Mouse (Mus musculus) megakaryocyte progenitor cell, adult 5-6 weeks (primary cell): ENCODE measurements around the gene Rhbdl3. TPM values are rescaled to one million over a fixed set of nuclear protein-coding genes. Genes with fewer than 3 reads are reported as not detected.
A peak's percentile ranks its signal among the peaks of the same experiment; 100 is the strongest.

ENCODE experiments used
- ATAC-seq: replicated peaks from 2 replicates; pipeline ENCODE4 v1.8.0; 2016; ENCODE audit warnings: mild to moderate bottlenecking, moderate TSS enrichment, inconsistent platforms; ENCODE audit not compliant: poor library complexity
- total RNA-seq, 2 experiments: library from RNA; stranded (forward) in 1 of 2; stranded (reverse) in 1 of 2; fragments of 157-497, 149-512 nt in 1 of 2; fragments of 200-1000 nt in 1 of 2; gene quantifications; 2 replicates each; pipeline versions ENCODE4 v1.2.3 to v1.2.4; 2015 to 2017

Rhbdl3 gene
- total RNA-seq, 2 experiments from 2014 or later = 0.50 to 0.52 TPM

GRCm38 (mm10) chr11:80383019-80383625 lies 82.4 kb downstream of the Rhbdl3 start, which contains the start of gene Zfp207:
Gene Zfp207, plus strand, starts transcription at chr11:80383279.
- ATAC-seq = peak; percentile 88

DNA sequence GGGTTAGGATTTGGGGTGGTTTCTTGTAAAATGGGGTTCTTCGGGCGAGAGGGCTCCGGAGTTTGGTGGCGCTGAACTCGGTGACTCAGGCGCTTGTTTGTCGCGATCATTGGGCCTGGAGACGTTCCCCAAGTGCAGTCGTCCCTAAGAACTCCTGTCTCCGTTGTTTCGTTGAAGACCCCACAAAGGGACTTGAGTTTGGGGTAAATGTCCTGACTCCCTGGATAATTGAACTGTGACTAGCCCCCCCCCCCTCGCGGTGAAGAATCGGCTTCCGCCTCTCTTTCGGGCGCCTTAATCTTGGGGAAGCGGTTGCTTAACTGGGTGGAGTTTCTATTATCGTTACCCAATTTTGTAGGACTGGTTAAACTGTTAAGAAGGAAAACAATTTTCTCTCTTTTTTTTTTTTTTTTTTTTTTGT lies 82.9 kb downstream of the Rhbdl3 start:
- ATAC-seq = peak; percentile 59

GRCm38 (mm10) chr11:80384461-80384860 lies 83.7 kb downstream of the Rhbdl3 start:
- no peak for ATAC-seq

- no peak for ATAC-seq
Measured at GRCm38 (mm10) chr11:80385055-80385454, 84.3 kb downstream of the Rhbdl3 start.

- ATAC-seq = no peak
Measured at GRCm38 (mm10) chr11:80386790-80387189, 86.1 kb downstream of the Rhbdl3 start.

DNA sequence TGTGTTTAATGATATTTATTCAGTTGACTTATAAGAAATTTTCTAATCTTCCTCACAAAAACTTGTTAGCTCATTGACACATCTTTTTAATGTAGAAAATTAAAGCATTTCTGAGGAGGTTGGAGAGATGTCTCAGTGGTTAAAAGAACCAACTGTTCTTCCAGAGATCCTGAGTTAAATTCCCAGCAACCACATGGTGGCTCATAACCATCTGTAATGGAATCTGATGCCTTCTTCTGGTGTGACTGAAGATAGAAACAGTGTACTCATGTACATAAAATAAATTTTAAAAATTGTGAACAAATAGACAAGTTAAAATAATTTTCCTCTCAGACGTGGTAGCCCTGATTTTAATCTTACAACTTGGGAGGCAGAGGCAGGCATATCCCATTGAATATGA lies 89.2 kb downstream of the Rhbdl3 start:
- no peak for ATAC-seq

- peak; percentile 23; the same call in 1 of the 2 replicates for ATAC-seq
Measured at GRCm38 (mm10) chr11:80391407-80392120, 90.9 kb downstream of the Rhbdl3 start.

DNA sequence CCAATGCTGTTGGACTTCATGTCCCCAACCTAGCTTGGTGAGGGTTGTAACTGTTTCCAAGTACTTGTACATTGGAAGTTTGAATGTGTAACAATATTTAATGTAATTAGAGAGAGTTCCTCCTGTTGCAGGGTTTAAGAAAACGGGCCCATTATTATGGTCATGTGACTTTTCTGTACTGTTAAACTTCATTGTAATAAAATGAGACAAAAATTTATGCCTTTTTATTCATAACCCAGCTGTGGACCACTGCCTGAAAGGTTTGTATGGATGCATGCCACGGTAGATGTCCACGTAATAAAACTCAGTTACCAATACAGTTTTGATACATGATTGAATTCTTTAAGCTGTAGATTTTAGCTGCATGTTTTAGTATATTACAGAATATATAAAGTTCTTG lies 95.2 kb downstream of the Rhbdl3 start:
- no peak for ATAC-seq

DNA sequence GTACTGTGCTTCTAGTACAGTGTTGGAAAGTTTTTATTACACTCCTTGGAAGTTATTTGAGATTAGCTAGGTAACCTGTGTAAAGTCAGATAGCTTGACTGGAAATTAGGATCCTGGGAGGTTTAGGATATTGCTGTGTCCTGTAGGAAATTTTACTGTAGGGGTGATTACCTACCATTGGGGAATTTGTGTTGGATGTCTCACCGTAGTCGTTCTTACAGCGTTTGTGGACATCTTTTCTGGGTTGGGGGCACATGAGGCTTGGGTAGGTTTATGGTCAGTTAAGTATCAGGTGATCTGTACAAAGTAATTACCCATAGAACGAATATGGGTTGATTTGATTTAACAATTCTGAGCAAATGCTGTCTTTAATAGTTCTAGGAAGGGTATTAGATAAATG lies 95.9 kb downstream of the Rhbdl3 start:
- ATAC-seq = no peak

Other genes starting within 250 kb of the Rhbdl3 start
- 65.2 and 69.4 TPM in 2 replicates for gene Crlf3, start 219.9 kb upstream of the Rhbdl3 start, total RNA-seq (2015)
- 87.4 and 95.7 TPM in 2 replicates for gene Crlf3, start 219.9 kb upstream of the Rhbdl3 start, total RNA-seq (2017)
- gene Atad5, start 211.5 kb upstream of the Rhbdl3 start, total RNA-seq (2015) = 37.0 and 42.8 TPM in 2 replicates
- 28.2 and 42.1 TPM in 2 replicates for gene Atad5, start 211.5 kb upstream of the Rhbdl3 start, total RNA-seq (2017)
- 26.8 and 28.9 TPM in 2 replicates for gene Tefm, start 158.7 kb upstream of the Rhbdl3 start, total RNA-seq (2015)
- gene Tefm, start 158.7 kb upstream of the Rhbdl3 start, total RNA-seq (2017) = 21.1 and 27.3 TPM in 2 replicates
- 0.07 and 0.17 TPM in 2 replicates for gene Adap2, start 146.8 kb upstream of the Rhbdl3 start, total RNA-seq (2015)
- gene Adap2, start 146.8 kb upstream of the Rhbdl3 start, total RNA-seq (2017) = 0.12 and 0.61 TPM in 2 replicates
- 4.5 and 7.9 TPM in 2 replicates for gene Rnf135, start 117.1 kb upstream of the Rhbdl3 start, total RNA-seq (2015)
- 4.8 and 6.5 TPM in 2 replicates for gene Rnf135, start 117.1 kb upstream of the Rhbdl3 start, total RNA-seq (2017)
- 64.7 and 66.6 TPM in 2 replicates for gene Rhot1, start 91.9 kb upstream of the Rhbdl3 start, total RNA-seq (2015)
- gene Rhot1, start 91.9 kb upstream of the Rhbdl3 start, total RNA-seq (2017) = 50.6 and 51.4 TPM in 2 replicates
- 5.6 and 6.1 TPM in 2 replicates for gene 5730455P16Rik, start 77.1 kb downstream of the Rhbdl3 start, total RNA-seq (2015)
- gene 5730455P16Rik, start 77.1 kb downstream of the Rhbdl3 start, total RNA-seq (2017) = 9.0 and 11.3 TPM in 2 replicates
- 389 and 414 TPM in 2 replicates for gene Zfp207, start 82.4 kb downstream of the Rhbdl3 start, total RNA-seq (2015)
- gene Zfp207, start 82.4 kb downstream of the Rhbdl3 start, total RNA-seq (2017) = 215 and 254 TPM in 2 replicates
- 103 and 105 TPM in 2 replicates for gene Psmd11, start 127.7 kb downstream of the Rhbdl3 start, total RNA-seq (2015)
- gene Psmd11, start 127.7 kb downstream of the Rhbdl3 start, total RNA-seq (2017) = 78.8 and 83.5 TPM in 2 replicates
- gene Cdk5r1, start 176.1 kb downstream of the Rhbdl3 start, total RNA-seq (2015) = 5.0 and 5.8 TPM in 2 replicates
- gene Cdk5r1, start 176.1 kb downstream of the Rhbdl3 start, total RNA-seq (2017) = 5.5 and 5.7 TPM in 2 replicates